Mouse (Mus musculus): ENCODE measurements around the gene BC055324.

DNA sequence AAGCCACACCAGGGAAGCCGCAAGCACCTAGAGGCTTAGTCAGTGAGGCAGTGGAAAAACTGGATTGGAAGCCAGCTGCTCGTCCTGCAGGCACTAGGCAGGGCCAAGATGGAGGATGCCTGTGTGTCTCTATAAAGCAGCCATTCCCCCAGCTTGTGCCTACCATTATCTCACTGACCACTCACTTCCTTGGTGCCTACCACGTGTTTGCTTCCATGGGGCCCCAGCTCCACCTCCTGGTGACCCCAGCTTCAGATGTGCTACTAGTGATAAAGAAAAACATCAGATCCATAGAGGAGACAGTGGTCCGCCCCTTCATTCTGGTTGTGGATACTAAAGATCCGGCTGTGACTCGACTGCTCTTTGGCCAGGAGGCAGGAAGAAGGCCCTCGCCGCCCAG lies 62.8 kb downstream of the BC055324 start:
- TF ChIP-seq CTCF (IDR thresholded peaks at IDR 0.05; ENCODE audit: low read depth, low read length) (no peak), POLR2A (IDR thresholded peaks at IDR 0.05; ENCODE audit: borderline replicate concordance, low read depth, low read length) (no peak)

Data from bone marrow macrophage, adult 2 months (primary cell).